Mouse (Mus musculus) forebrain, embryonic 15.5 days (tissue): Measurements from ENCODE around the gene Npr1. TPM values are rescaled to one million over a fixed set of nuclear protein-coding genes. Genes with fewer than 3 reads are reported as not detected.

ENCODE experiments used
- ATAC-seq: fragments of 200-750 bp; cut with Nextera tagmentation; replicated peaks from 2 replicates; pipeline ENCODE4 v1.8.0; 2017; ENCODE audit warnings: mild to moderate bottlenecking, moderate TSS enrichment, moderate library complexity
- H3K27ac ChIP-seq: fragments of 300-500 bp; sonication (generic); replicated peaks from 2 replicates; pipeline ENCODE4 v1.5.1; 2015; ENCODE audit warnings: mild to moderate bottlenecking, inconsistent platforms
- H3K27me3 ChIP-seq: fragments of 300-500 bp; sonication (generic); 2 replicates; pipeline ENCODE4 v1.6.1; 2015; ENCODE audit warnings: inconsistent platforms
- H3K36me3 ChIP-seq: fragments of 300-500 bp; sonication (generic); 2 replicates; pipeline ENCODE4 v1.6.1; 2015; ENCODE audit warnings: mild to moderate bottlenecking, inconsistent platforms
- H3K4me1 ChIP-seq: fragments of 300-500 bp; sonication (generic); 2 replicates; pipeline ENCODE4 v1.6.1; 2015; ENCODE audit warnings: inconsistent platforms
- H3K4me2 ChIP-seq: fragments of 300-500 bp; sonication (generic); replicated peaks from 2 replicates; pipeline ENCODE4 v1.6.1; 2015; ENCODE audit warnings: mild to moderate bottlenecking, inconsistent platforms
- H3K4me3 ChIP-seq: fragments of 300-500 bp; sonication (generic); 2 replicates; pipeline ENCODE4 v1.5.1; 2015; ENCODE audit warnings: mild to moderate bottlenecking, inconsistent platforms
- H3K9ac ChIP-seq: fragments of 300-500 bp; sonication (generic); replicated peaks from 2 replicates; pipeline ENCODE4 v1.6.1; 2015; ENCODE audit warnings: mild to moderate bottlenecking, inconsistent platforms
- H3K9me3 ChIP-seq: fragments of 300-500 bp; sonication (generic); 2 replicates; pipeline ENCODE4 v1.6.1; 2016; ENCODE audit warnings: inconsistent platforms
- WGBS: fragments of 180-500 bp; shearing (Covaris S2); methylation state at CpG from one replicate; pipeline ENCODE4 v1.1.7; 2015; ENCODE audit warnings: mixed read lengths; 5-methylcytosine and 5-hydroxymethylcytosine counted together
- polyA plus RNA-seq: library from polyadenylated mRNA; unstranded; fragments of >200 nt; fragmentation: Nextera tagmentation; extraction: Ambion mirVana; gene quantifications from 2 replicates; pipeline ENCODE4 v1.2.1, GENCODE M21; 2015

Npr1 gene
- polyA plus RNA-seq, 1 experiment from 2014 or later, result 1.6 TPM

DNA sequence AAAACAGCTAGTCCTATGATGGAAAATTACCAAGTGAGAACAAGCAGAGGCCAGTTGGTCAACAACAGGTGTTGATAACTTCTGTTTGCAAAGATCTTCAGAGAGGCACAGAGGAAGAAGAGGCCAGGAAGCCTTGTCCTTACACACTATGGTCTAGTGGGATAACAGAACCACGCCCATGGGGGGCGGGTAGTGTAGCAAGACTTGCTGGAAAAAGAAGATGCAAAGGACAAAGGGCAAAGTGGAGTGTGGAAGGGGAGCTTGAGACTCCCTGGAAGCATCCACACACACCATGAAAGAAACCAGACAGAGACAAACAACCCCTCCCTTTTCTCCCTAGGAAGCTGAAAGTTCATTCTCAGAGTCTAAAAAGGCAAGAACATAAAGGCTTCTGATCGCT, 36.1 kb downstream of the Npr1 start:
- ATAC-seq, result no peak
- Histone ChIP-seq H3K4me2 (no peak overlapping the region), H3K27ac (no peak overlapping the region), H3K9ac (no peak overlapping the region), H3K4me3 (no peak overlapping the region), H3K27me3 (no peaks in the 10 kb centered on the region), H3K36me3 (no peaks in the 10 kb centered on the region), H3K9me3 (no peaks in the 10 kb centered on the region), H3K4me1 (peaks cover 24% of the 10 kb centered on the region)
- 92% methylated on average over 3 of the region's 3 CpGs for WGBS

DNA sequence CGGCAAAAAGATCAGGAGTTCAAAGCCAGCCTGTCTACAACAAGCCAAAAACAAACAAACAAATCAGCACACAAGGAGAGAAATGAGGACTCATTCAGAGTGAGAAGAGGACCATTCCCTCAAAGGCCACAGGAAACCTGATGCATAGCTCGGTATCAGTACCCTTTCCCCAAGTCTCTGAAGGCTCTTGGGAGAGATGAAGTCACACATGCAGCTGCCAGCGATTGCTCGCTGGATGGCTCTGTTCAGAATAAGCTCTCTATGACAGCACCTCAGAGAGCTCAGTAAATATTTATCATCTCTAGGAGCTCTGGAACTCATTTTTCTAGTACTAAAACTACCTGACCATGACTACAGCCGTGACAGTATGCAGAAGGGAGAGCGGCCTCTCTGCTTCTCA, 37.5 kb downstream of the Npr1 start:
- 92% methylated on average over 6 of the region's 6 CpGs for WGBS
- Histone ChIP-seq H3K9ac (no peak overlapping the region), H3K4me3 (no peak overlapping the region)

DNA sequence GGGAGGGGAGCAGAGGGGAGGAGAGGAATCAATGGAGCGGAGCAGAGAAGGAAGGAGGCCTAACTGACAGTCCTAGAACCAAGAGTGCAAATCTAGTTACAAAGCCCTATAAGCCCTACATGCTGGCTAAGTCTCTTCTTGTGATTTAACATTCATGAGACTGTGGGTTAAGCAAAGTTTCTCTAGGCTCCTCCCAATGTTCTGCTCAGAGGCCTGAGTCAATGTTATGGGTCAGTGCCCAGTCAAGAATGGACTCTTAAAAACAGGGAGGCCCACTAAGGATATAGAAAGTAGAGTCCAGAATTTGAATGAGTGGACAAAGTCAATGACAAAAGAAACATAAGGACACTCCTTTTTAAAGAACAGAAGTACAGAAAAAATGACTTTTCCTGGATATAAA, 38.1 kb downstream of the Npr1 start:
- Histone ChIP-seq H3K9me3 (no peaks in the 10 kb centered on the region), H3K36me3 (peaks cover 13% of the 10 kb centered on the region), H3K4me3 (no peak overlapping the region), H3K4me2 (no peak overlapping the region), H3K4me1 (peaks cover 19% of the 10 kb centered on the region), H3K27ac (no peak overlapping the region), H3K27me3 (no peaks in the 10 kb centered on the region), H3K9ac (no peak overlapping the region)
- WGBS, result 71% methylated on average over 1 of the region's 1 CpGs
- ATAC-seq, result no peak

More for the DNA sequence above, 37.5 kb downstream of the Npr1 start:
- Histone ChIP-seq H3K9me3 (no peaks in the 10 kb centered on the region), H3K27me3 (no peaks in the 10 kb centered on the region), H3K4me2 (no peak overlapping the region), H3K4me1 (peaks cover 19% of the 10 kb centered on the region), H3K36me3 (peaks cover 7% of the 10 kb centered on the region), H3K27ac (no peak overlapping the region)
- no peak for ATAC-seq

DNA sequence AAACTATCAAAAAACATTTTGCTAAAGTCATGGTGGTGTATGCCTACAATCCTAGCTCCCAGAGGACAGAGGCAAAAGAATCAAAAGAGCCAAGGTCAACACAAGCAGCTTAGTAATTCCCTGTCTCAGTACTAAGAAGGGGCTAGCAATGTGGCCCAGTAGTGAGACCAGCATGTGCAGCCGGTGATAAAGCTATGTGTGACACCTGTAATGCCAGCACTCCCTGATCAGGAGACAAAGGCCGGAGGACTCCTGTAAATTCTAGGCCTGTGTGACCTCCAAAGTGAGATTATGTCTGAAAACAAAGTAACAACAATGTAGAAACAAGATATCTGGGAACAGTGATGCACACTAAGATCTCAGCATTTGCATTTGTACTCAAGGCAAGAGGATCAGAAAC, 40.2 kb downstream of the Npr1 start:
- Histone ChIP-seq H3K4me2 (no peak overlapping the region), H3K27me3 (no peaks in the 10 kb centered on the region), H3K9me3 (no peaks in the 10 kb centered on the region), H3K36me3 (peaks cover 29% of the 10 kb centered on the region), H3K4me3 (no peak overlapping the region), H3K9ac (no peak overlapping the region), H3K27ac (no peak overlapping the region), H3K4me1 (no peaks in the 10 kb centered on the region)
- 93% methylated on average over 2 of the region's 2 CpGs for WGBS
- ATAC-seq, result no peak

DNA sequence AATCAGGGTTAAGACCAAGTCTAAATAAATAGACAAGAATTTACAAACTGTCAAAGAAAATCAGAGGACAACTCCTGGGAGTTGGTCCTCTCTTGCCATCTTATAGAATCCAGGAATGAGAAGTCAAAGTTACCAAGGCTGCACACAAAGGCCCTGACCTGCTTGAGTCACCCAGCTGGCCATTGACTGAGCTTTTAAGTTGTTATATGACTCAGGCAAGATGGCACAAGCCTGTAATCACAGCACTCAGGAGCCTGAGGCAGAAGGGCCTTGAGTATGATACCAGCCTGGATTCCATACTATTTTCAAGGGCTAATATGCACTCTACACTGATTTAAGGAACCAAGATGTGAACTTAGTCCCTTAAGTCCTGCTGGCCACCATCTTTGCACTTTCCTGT, 42.1 kb downstream of the Npr1 start:
- Histone ChIP-seq H3K36me3 (peaks cover 41% of the 10 kb centered on the region), H3K4me2 (no peak overlapping the region), H3K4me1 (no peaks in the 10 kb centered on the region), H3K9ac (no peak overlapping the region), H3K4me3 (no peak overlapping the region), H3K27ac (no peak overlapping the region), H3K27me3 (no peaks in the 10 kb centered on the region), H3K9me3 (no peaks in the 10 kb centered on the region)
- no peak for ATAC-seq

DNA sequence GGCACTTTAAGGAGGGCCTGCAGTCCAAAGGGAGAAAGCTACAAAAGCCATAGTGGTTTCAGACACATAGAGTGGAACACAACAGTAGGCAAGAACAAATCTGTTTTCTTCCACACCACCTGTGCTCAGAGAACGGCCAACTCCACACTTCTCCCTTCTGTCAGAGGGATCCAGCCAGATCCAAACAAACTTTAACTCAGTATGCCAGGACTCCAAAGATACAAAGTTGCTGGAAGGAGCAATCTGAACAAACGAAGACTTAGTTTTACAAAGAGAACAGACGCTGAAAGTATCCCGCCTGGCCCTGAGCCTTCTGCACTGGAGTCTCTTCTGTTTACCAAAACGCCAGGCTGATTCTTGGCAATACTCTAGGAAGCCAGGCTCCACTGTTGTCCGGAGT, 45.0 kb downstream of the Npr1 start:
- Histone ChIP-seq H3K9me3 (no peaks in the 10 kb centered on the region), H3K4me2 (no peak overlapping the region), H3K9ac (no peak overlapping the region), H3K27ac (no peak overlapping the region), H3K36me3 (peaks cover 63% of the 10 kb centered on the region), H3K4me3 (no peak overlapping the region), H3K27me3 (no peaks in the 10 kb centered on the region), H3K4me1 (no peaks in the 10 kb centered on the region)
- ATAC-seq, result no peak
- 82% methylated on average over 6 of the region's 6 CpGs for WGBS

DNA sequence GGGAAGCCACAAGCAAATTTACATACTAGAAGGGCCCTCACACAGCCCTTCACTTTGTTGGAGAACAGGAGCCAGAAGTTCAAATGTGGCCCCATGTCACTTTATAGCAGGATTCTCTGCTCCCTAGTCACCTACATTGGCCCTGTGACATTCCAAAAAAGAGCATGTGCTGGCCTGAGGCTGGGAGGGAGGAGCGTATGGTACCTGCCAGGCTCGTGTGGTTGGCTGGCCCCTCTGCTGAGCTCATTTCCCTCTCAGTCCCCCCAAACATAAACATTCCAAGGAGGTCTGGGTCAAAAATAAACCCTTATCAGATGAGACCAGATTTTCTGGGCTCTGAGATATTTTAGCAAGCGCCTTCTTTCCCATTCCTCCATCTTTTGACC, 52.7 kb downstream of the Npr1 start:
- Histone ChIP-seq H3K4me2 (no peak overlapping the region), H3K27me3 (no peaks in the 10 kb centered on the region), H3K4me1 (no peaks in the 10 kb centered on the region), H3K9me3 (no peaks in the 10 kb centered on the region), H3K4me3 (no peak overlapping the region), H3K27ac (no peak overlapping the region), H3K9ac (no peak overlapping the region), H3K36me3 (peaks cover 82% of the 10 kb centered on the region)
- WGBS, result 78% methylated on average over 3 of the region's 3 CpGs
- ATAC-seq, result no peak

DNA sequence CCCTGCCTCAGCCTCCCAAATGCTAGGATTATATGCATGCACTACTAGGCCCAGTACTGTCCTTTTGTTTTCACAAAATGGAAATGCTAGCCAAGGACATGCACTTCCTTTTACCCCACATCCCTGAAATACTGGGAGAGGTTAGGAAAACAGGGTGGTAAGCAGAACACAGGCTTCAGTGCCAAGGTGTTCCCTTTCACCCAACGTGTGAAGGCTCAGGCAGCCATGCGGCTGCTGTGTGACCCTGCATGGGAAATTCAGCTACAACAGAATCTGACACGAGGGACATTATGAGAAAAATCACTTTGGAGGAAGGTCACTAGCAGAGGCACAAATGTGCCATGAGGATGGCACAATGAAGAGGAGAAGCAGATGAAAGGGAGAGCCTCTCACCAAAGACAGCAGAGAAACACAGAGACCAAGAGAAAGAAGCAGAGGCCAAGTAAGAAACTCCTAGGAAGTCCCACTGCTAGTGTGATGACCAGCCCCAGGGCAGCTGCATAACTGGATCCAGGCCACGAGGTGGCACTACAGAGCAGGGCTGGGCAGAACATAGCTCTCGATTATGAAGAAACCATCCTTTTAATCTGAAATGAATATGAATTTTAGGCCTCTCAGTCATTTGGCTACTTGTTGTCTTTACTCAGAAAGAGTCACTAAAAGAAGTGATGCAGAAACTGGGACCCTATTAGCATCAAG, 53.2 kb downstream of the Npr1 start:
- no peak for ATAC-seq
- Histone ChIP-seq H3K4me2 (no peak overlapping the region), H3K4me1 (no peaks in the 10 kb centered on the region), H3K9me3 (no peaks in the 10 kb centered on the region), H3K4me3 (no peak overlapping the region), H3K27me3 (no peaks in the 10 kb centered on the region), H3K9ac (no peak overlapping the region), H3K27ac (no peak overlapping the region), H3K36me3 (peaks cover 83% of the 10 kb centered on the region)
- WGBS, result 45% methylated on average over 5 of the region's 5 CpGs

DNA sequence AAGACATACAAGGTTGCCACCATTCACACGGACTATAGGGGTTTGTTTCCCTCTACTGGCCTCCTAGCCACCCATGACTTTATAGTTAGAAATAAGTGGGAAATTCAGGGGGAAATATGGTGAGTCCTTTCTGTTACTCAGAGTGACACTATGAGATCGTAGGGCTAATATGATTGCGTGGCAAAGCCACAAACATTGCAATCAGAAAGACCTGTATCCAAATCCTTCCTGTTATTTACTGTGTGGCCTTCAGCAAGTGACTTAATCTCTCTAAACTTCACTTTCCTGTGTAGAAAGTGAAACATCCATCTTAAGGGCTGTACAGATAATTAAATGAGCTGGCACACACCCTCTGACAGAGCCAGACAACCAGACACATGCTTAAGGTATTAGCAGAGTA, 56.9 kb downstream of the Npr1 start:
- no peak overlapping the region for H3K4me2 ChIP-seq
- WGBS, result 93% methylated on average over 3 of the region's 3 CpGs
- ATAC-seq, result no peak

DNA sequence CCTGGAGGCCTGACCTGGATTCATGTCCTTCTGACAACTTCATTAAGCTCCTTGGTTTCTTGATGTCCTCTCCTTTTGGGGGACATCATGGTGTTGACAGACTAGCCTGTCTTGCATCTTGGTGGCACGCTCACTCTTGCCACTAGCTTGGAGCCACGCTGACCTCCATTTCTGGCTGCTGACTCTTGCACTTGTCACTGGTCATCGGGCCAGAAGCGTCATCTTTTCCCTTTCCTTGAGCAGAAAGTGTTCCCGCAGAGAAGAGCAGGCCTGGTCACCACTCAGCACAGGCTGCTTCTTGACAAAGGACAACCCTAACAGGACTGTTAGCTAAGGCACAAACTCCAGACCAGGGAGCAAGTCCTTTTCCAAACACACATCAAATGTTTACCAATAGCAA, 59.3 kb downstream of the Npr1 start:
- no peak for ATAC-seq
- Histone ChIP-seq H3K36me3 (peaks cover 98% of the 10 kb centered on the region), H3K4me1 (no peaks in the 10 kb centered on the region), H3K27me3 (no peaks in the 10 kb centered on the region), H3K9me3 (no peaks in the 10 kb centered on the region), H3K27ac (no peak overlapping the region), H3K9ac (no peak overlapping the region), H3K4me3 (no peak overlapping the region), H3K4me2 (no peak overlapping the region)
- 97% methylated on average over 5 of the region's 5 CpGs for WGBS

More for the DNA sequence above, 56.9 kb downstream of the Npr1 start:
- H3K27me3 ChIP-seq, result no peaks in the 10 kb centered on the region
- no peaks in the 10 kb centered on the region for H3K4me1 ChIP-seq
- H3K36me3 ChIP-seq, result peaks cover 92% of the 10 kb centered on the region
- H3K4me3 ChIP-seq, result no peak overlapping the region
- no peak overlapping the region for H3K27ac ChIP-seq
- H3K9ac ChIP-seq, result no peak overlapping the region
- no peaks in the 10 kb centered on the region for H3K9me3 ChIP-seq

DNA sequence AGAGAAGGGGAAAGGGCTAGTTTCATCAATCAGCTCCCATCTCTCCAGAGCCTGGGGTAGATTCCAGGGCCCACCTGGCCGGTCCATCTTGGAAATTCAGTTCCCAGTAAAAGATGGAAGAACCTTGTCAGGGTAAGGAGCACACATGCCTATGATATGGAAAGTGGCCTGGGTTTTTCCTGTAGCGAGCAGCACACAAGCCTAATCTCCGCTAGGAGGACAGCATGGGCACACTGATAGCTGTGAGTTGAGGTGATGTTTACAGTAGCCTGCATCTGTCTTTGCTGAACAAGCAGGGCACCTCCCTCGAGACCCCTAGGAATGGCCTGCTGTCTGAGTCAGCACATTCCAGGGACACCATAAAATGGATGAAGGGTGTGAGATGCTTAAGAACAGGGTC, 61.1 kb downstream of the Npr1 start:
- H3K36me3 ChIP-seq, result peaks cover 99% of the 10 kb centered on the region
- no peak overlapping the region for H3K4me3 ChIP-seq
- no peaks in the 10 kb centered on the region for H3K9me3 ChIP-seq
- no peak overlapping the region for H3K9ac ChIP-seq
- H3K27ac ChIP-seq, result no peak overlapping the region
- no peak for ATAC-seq
- 89% methylated on average over 4 of the region's 4 CpGs for WGBS
- no peak overlapping the region for H3K4me2 ChIP-seq
- no peaks in the 10 kb centered on the region for H3K4me1 ChIP-seq
- no peaks in the 10 kb centered on the region for H3K27me3 ChIP-seq

DNA sequence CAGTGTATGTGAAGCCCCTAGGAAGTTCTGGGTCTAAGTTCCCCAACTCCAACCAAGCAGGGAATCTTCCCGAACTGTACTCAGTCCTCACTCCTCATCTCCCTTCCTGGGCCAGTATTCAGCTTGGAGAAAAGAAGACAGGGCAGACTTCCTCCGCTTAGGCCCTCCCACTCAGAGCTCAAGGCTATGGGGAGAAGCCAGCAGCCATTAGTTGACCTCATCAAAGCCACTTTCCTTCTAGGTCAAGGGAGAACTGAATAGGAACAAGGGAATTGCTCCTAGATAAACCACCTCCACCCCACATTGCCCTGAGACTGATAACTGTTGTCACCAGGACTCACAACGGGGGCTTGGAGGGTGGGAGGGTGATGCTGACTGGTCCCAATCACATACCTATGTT, 61.5 kb downstream of the Npr1 start:
- 90% methylated on average over 3 of the region's 3 CpGs for WGBS
- no peak for ATAC-seq
- H3K9me3 ChIP-seq, result no peaks in the 10 kb centered on the region

DNA sequence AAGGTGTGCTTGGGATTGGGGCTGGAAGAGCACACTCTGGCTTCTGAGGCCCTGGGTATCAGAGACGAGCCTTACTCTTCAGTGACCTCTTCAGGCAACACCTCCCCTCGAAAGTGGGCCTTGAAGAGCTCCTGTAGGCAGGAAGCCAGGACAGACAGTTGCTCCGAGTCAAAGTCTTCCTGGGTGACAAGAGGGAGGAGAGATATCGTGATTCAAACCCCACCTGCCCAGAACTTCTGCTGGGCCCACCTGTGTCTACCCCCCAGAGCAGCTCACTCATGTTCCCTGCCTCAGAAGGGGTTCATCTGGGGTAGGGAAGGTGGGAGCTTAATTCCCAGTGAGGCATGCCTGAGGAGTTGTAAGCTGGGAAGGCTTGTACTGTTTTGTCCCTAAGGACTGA, 64.7 kb downstream of the Npr1 start:
- Histone ChIP-seq H3K27me3 (no peaks in the 10 kb centered on the region), H3K9me3 (no peaks in the 10 kb centered on the region), H3K4me1 (no peaks in the 10 kb centered on the region), H3K9ac (no peak overlapping the region), H3K36me3 (peaks cover 97% of the 10 kb centered on the region), H3K4me3 (no peak overlapping the region), H3K4me2 (no peak overlapping the region), H3K27ac (no peak overlapping the region)
- ATAC-seq, result no peak
- WGBS, result 79% methylated on average over 4 of the region's 4 CpGs

More for the DNA sequence above, 61.5 kb downstream of the Npr1 start:
- no peak overlapping the region for H3K27ac ChIP-seq
- no peaks in the 10 kb centered on the region for H3K27me3 ChIP-seq
- no peak overlapping the region for H3K4me2 ChIP-seq
- H3K36me3 ChIP-seq, result peaks cover 99% of the 10 kb centered on the region
- H3K9ac ChIP-seq, result no peak overlapping the region
- H3K4me3 ChIP-seq, result no peak overlapping the region
- no peaks in the 10 kb centered on the region for H3K4me1 ChIP-seq
